Mouse (Mus musculus): ENCODE data around the gene Rbm26.

DNA sequence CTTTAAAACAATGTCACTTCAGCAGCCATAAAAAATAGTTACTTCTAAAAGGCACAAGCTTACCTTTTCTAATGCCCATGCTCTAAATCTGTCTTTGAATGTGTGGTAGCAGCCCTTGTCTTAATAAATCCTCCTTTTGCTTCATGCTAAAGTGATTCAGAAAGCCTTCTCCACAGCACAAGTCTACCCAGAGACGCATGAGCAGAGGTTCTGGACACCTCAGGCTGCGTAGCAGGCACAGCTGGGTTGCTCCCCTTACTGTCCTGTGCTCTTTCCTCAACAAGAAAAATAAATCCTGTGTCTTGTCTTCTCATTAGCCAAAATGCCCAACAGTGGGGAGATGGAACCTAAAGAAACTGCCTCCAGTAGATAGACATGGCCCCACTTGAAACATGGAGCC lies 102.4 kb downstream of the Rbm26 start:
- TF ChIP-seq CTCF (IDR thresholded peaks at IDR 0.05; ENCODE audit: insufficient read depth, low read length) = no peak
- no peak for TF ChIP-seq POLR2A (IDR thresholded peaks at IDR 0.05; ENCODE audit: borderline replicate concordance, extremely low read depth, low read depth, low read length)

Data from lung, adult 2 months (tissue).